Mouse (Mus musculus) G1E-ER4 (cell line): ENCODE measurements at regions not wholly inside any gene's neighbourhood (a gene's known extent, or its start where the extent isn't known, plus 50 kb on each side); places are given as distances from the start of the nearest gene placed in this dataset.

ENCODE experiments used
- GATA1 ChIP-seq: IDR thresholded peaks from one replicate; pipeline ENCODE4 v1.8.0; 2012; ENCODE audit warnings: low read length, inconsistent platforms

GRCm38 (mm10) chr13:45130516-45131249 is 52.2 kb downstream of the Gm9817 start:
- peak; percentile 97 for TF ChIP-seq GATA1

- TF ChIP-seq GATA1, result no peak
Observed at GRCm38 (mm10) chr13:45140616-45141015, 62.1 kb downstream of the Gm9817 start.

- no peak for TF ChIP-seq GATA1
Observed at GRCm38 (mm10) chr13:45145129-45145528, 66.6 kb downstream of the Gm9817 start.

GRCm38 (mm10) chr13:45156223-45156622 is 77.7 kb downstream of the Gm9817 start:
- no peak for TF ChIP-seq GATA1

- no peak for TF ChIP-seq GATA1
Observed at GRCm38 (mm10) chr13:45156982-45157381, 78.5 kb downstream of the Gm9817 start.

GRCm38 (mm10) chr13:45160281-45160680 is 81.8 kb downstream of the Gm9817 start:
- TF ChIP-seq GATA1, result no peak

GRCm38 (mm10) chr13:45164001-45164778 is 85.7 kb downstream of the Gm9817 start:
- TF ChIP-seq GATA1, result no peak

- TF ChIP-seq GATA1, result no peak
Observed at GRCm38 (mm10) chr13:45165159-45165558, 86.7 kb downstream of the Gm9817 start.

GRCm38 (mm10) chr13:45169716-45170115 is 91.2 kb downstream of the Gm9817 start:
- no peak for TF ChIP-seq GATA1

- TF ChIP-seq GATA1, result no peak
Observed at GRCm38 (mm10) chr13:45173139-45173538, 94.6 kb downstream of the Gm9817 start.

GRCm38 (mm10) chr13:45181529-45182230 is 103.2 kb downstream of the Gm9817 start:
- TF ChIP-seq GATA1, result no peak

- no peak for TF ChIP-seq GATA1
Observed at GRCm38 (mm10) chr13:45189389-45189788, 110.9 kb downstream of the Gm9817 start.

GRCm38 (mm10) chr13:45190151-45190550 is 111.7 kb downstream of the Gm9817 start:
- no peak for TF ChIP-seq GATA1

GRCm38 (mm10) chr13:45192079-45192478 is 113.6 kb downstream of the Gm9817 start:
- TF ChIP-seq GATA1, result no peak

GRCm38 (mm10) chr13:45195562-45195961 is 117.1 kb downstream of the Gm9817 start:
- no peak for TF ChIP-seq GATA1

GRCm38 (mm10) chr13:45196363-45196762 is 117.9 kb downstream of the Gm9817 start:
- no peak for TF ChIP-seq GATA1
